Mouse (Mus musculus) naive thymus-derived CD4-positive, alpha-beta T cell, adult 2 months (primary cell): ENCODE measurements around the gene Map2k5.

Experiments used
- DNase-seq: peaks from one replicate; pipeline ENCODE4 v3.0.0-alpha.2; 2011; ENCODE audit warnings: low read depth

Map2k5 gene

DNA sequence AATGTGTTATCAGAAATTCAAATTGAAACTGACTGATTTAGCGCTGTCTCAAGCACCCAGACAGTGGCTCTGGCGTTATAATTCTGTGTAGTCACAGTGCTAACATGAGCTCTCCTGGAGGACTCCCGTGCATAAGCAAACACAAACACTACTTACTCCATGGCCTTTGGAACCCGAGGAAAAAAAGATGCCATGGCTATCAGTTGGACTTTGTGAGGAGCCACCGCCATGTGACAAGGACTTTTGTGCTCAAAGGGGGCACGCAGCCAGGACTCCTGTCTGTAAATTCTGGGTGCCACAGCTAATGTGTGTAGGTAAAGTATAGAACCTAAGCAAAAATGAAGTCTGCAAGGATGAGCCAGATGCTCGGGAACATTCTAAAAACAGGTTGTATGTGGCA lies 192.5 kb downstream of the Map2k5 start:
- no peak for DNase-seq

GRCm38 (mm10) chr9:63183864-63184263 lies 193.8 kb downstream of the Map2k5 start:
- DNase-seq, result no peak

DNA sequence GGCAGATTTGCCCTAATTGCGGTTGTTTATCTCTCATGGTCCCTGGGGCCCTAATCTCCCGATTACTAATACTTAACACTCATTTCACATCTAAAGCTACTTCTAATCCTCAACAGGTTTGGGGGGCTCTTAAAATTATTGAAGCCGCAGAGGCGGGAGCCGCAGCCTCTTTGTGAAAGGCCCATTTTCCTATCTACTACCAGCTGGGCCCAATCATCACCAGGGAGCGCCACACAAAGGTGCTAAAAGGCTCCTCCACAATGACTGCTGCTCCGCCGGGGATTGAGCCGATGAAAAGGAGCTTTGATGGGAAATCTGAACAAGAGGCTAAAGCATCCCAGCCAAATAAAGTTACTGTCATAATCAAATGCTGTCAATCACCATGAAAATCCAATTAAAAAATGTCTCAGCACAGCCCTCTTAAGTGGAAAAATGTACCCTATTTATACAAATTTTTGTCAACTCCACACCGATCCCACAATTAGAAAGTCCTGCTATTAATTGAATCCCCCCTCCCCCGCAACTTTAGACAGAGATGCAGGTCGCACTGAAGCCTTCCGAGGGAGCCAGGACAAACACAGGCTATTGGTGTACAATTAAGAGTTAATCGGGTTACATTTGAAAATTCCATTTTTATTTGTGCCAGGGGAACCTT lies 195.3 kb downstream of the Map2k5 start:
- DNase-seq, result no peak

GRCm38 (mm10) chr9:63181337-63182178 lies 196.1 kb downstream of the Map2k5 start:
- DNase-seq, result no peak

DNA sequence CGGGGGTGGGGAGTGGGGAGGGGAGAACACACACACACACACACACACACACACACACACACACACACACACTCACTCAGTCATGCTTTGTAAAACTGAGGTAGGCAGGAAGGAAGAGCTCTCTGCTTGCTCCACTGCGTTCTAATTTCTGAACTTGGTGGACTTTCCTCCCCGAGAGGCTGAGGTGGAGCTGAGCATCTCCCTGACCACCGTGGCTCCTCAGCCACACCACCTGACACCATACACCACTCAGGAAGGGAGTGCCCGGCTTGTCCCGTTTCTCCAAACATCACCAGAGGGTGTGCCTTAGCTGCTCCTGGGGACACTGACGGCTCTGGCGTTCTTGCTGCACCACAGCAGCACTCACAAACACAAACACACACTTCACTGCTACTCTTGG lies 199.4 kb downstream of the Map2k5 start:
- DNase-seq, result no peak

DNA sequence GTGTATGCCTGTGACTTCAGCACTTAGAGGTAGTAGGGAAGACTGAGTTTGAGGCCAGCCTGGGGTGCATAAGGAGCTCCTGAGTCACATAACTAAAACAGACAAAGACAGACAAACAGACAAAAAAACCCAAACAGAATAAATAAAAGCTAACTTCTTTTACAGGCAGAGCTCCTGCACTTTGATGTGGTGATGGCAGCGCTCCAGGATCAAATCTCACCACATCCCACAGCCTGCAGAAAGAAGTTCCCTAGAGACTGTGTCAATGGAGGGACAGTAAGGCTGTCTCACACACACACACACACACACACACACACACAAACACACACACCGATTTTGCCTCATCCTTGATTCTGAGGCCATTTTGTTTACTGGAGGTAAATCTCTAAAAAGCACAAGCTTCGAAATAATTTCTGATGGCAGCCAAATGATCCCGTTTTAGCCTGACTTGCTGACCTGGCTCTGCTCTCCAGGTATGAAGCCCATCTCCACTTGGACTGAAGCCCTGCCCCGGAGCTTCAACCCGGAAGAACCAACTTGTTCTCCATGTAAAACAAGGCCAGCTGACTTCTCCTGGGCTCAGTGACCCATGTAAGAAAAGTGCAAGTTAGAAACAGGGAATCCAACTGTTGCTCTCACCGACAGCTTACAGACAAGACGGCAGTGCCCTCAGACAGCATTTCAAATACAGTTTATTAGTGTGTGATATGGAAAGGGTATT lies 203.5 kb downstream of the Map2k5 start:
- peak; percentile 76 for DNase-seq

DNA sequence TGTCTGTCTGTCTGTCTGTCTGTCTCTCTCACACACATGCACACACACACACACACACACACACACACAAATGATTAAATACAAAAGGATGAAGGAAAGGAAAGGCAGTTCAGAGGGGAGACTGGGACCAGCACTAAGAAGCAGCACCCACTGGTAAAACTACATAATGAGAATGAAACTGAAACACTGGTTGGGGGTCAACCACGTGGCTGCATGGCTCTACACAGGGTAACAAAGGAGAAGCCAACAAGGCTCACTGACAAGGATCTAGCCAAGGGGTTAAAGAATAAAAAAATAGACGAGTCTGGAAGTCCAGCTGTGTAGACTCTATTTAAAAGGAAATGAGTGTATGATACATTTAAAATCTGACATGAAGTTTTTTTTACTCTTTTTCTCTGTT lies 205.8 kb downstream of the Map2k5 start:
- DNase-seq, result no peak

- DNase-seq, result no peak
These were observed 208.6 kb downstream of the Map2k5 start for GRCm38 (mm10) chr9:63169127-63169526.

GRCm38 (mm10) chr9:63165070-63165469 lies 212.6 kb downstream of the Map2k5 start:
- no peak for DNase-seq

GRCm38 (mm10) chr9:63163756-63164155 lies 213.9 kb downstream of the Map2k5 start:
- DNase-seq, result no peak

DNA sequence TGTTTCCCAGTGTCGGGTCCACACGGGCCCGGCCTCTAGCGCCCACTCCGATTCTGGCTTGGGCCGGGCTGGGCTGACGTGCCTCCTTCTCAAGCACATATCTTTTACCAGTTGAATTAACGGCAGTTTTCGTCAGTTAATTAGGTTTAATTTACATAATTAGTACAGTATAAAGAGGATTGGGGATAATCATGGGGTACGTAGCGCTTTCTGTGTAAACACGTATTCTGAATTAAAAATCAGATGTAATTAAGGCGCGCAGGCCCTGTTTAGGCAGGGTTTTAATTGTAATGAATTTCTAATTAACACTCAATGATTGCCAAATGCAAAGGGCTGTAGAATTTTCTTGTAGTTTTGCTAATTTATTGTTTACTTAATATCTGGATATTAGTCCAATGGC lies 225.8 kb downstream of the Map2k5 start:
- DNase-seq, result no peak

- DNase-seq, result peak; percentile 24
These were observed 226.4 kb downstream of the Map2k5 start for GRCm38 (mm10) chr9:63151072-63151870.

DNA sequence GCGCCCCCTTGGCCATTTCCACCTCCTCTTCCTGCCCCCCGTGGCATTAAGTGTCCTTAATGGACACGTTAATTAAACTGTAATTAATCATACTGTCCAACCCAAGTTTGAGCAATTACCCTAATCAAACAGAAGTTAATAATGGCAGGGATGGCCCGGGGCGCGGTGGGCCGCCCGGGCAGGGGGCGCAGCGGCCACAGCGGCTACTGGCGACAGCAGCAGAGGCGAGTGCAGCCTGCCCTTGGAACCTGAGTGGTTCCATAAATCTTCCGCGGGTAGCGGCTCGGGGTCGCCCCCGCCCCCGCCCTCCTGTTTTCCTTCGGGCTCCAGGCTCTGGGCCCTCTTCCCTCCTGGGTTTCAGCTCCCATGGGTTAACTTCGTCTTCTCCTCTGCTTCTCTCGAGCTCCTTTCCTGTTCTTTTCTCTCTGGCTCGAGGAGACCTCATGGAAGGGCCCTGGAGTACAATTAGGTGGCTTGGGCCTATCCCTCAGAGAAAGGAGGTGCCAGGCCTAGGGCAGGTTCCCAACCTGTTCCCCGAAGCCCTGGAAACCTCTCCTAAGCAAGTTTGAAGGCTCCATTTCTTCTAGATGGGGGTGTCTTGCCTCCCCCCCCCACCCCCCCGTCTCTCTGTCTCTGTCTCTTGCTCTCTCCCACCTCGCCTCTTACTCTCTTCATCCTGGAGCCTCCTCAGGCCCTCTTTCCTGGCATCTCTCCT lies 227.5 kb downstream of the Map2k5 start:
- no peak for DNase-seq

DNA sequence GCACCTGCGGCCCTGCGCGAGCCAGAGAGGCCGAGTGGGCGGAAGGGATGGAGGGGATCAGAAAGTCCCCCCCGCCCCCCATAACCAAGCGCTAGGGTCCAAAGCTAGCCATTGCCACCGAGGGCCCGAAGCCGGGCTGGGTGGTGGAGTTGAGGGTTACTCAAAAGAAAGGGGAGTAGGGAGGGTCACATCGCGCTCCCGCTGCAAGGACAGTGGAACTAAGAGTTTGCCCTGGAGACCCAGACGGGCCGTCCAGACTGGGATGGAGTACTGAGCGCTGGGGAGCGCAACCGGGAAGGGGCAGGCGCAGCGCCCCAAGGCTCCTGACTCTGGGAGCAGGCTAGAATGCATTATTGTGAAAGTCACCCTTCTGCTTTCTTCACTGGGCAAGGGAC lies 228.3 kb downstream of the Map2k5 start:
- DNase-seq, result no peak

GRCm38 (mm10) chr9:63148410-63149371 lies 229.0 kb downstream of the Map2k5 start, which contains the start of gene Skor1:
Gene Skor1, minus strand, starts transcription at chr9:63148961.
- no peak for DNase-seq

DNA sequence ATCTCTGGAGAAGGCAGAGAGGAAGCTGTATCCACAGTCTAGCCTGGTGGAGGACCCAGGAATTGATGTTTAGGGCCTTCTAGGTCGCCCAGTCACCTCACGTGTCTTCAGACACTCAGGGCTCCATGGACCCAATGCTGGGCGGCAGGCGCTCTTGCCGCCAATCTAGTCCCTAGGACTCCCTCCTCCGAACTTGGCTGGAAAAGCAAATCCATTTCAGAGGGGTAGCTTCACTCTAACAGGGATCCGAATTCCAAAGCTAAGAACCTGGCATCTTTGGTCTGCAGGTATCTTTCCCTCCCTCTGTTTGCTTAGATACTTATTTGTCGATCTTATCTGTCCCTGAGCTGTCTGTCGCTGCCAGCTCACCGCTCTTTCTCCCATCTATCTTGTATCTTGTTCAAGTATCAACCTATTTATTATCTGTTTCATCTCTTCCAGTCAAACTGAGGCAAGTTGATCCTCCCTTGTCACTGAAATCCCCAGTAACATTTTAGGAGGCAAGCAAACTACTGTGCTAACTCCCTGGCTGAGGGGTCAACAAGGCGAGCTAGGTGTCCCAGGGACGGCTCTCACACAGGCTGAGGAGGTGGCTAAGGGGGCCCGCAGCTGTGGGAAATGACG lies 229.8 kb downstream of the Map2k5 start:
- DNase-seq, result no peak

GRCm38 (mm10) chr9:63147296-63147695 lies 230.4 kb downstream of the Map2k5 start:
- no peak for DNase-seq

- DNase-seq, result no peak
These were observed 230.8 kb downstream of the Map2k5 start for GRCm38 (mm10) chr9:63146856-63147274.

GRCm38 (mm10) chr9:63146126-63146855 lies 231.4 kb downstream of the Map2k5 start:
- no peak for DNase-seq
